Mouse (Mus musculus): ENCODE data around the gene Atp2a2.

DNA sequence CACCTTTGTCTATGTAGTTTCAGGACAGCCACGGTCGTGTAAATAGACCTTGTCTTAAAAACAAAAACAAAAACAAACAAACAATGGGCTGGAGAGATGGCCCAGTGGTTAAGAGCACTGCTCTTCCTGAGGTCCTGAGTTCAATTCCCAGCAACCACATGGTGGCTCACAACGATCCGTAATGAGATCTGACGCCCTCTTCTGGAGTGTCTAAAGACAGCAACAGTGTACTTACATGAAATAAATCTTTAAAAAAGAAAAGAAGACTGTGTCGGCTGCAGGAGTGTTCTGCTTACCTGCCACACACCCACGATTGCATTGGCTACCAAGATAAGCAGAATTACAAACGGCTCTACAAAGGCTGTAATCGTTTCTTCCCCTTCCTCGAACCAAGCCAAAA, 10.6 kb downstream of the Atp2a2 start:
- TF ChIP-seq POLR2A (IDR thresholded peaks at IDR 0.05; ENCODE audit: extremely low read depth, insufficient read depth, low read length) (no peak), CTCF (IDR thresholded peaks at IDR 0.05; ENCODE audit: low read depth, low read length) (no peak)

Measured in liver, adult 2 months (tissue).